Mouse (Mus musculus) frontal cortex, postnatal 10 days (tissue): ENCODE measurements around the gene Pramef20.
"Not testable (repeated sequence)": the region's sequence is repeated elsewhere in the genome, so short reads cannot be mapped to it uniquely, and the experiment has no call there.

ENCODE experiments used
- DNase-seq, 2 experiments: peaks; one replicate each; pipeline ENCODE4 v3.0.0; 2022; ENCODE audit warnings: low spot score in 2 of 2, mixed read lengths in 1 of 2

Pramef20 gene

GRCm38 (mm10) chr4:144377911-144378310, at the start of gene Pramef20:
Pramef20 (minus strand) TSS chr4:144377933.
- DNase-seq, result no peak

GRCm38 (mm10) chr4:144424590-144424989, 46.9 kb upstream of the Pramef20 start:
- DNase-seq, result no peak

DNA sequence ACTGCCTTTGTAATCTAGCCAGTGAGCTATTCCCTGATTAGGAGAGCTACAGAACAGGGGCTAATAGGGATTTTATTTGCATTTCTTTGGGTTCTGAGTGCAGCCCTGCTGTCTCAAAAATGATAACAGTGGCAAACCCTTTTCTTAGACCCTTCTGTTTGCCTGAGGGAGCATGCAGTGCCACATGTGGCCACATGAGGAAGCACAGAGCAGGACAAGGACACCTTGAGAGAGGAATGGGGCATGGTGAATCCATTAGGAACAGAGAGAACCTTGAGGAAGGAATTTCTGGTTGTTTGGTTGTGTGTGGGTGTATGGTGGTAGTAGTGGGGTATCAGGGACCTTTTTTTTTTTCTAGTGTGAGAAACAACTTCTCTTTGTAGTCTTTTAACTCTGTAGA, 42.9 kb upstream of the Pramef20 start:
- DNase-seq, result no peak

DNA sequence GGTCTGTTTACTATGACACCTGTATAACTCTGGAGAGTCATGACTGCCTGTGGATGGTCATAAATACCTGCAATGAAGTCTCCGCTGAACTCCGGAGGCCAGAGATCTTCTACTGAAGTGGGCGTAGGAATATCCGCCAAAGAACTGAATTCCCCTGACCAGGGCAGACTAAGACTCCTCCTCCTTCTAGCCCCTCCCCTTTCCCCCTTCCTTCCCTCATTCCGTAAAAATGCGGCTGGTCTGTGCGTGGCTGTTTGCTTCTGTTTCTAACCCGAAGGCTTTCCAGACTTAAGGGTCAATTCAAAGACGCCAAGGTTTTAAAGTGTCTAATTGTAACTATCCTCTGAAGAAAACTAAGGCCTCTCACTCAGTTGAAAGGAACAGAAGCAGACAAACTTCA, 30.6 kb upstream of the Pramef20 start, which contains the start of gene Pramef12:
Gene Pramef12, minus strand, starts transcription at position 175 of the 400 bp plus-strand sequence.
- DNase-seq, result no peak

DNA sequence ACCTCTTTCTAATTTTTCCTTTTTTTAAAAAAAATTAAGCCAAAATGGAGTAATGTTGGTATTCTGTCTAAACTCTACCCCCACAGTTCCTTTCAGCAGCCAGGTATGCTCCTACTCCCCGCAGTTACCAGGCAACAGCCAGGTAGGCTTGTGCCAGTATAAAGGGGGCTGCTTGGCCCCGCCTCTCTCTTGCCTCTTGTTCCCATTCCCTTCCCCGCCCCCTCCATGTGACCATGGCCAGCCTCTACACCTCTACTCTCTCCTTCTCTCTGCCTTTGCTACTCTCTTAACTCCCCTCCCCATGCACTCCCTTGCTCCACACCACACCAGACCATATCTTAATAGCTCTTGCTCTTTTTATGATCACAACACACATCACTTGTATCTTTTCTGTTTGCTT, 28.5 kb upstream of the Pramef20 start:
- DNase-seq, result no peak

DNA sequence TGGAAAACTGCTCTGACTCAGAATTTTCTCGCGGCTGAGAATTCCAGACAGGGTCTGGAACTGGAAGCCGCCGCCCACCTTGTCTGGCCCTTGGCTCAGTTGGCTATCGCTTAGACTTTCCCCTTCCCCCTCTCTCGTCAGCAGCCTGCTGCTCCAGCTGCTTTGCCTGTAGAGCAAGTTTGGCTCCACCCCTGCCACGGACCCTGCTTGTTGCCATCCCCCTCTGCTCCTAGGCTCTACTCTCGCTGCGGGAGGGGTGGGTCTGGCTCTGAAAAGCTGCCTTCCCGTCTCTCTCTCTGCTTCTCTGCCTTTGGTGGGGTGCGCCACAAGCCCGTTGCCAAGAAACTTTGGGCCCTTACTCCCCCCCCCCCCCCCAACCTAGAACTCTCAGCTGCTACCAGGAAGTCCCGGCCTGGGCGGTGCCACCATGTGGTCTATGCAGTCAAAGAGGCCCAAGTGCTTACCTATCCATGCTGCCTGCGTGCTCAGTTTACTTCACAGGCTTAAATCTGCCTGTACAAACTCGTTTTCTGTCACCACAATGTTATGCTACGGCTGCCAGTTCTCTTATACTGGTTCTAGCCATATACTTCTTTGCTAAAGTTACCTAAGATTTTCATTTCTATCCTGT, 26.8 kb upstream of the Pramef20 start:
- no peak for DNase-seq

GRCm38 (mm10) chr4:144402712-144403111, 25.0 kb upstream of the Pramef20 start:
- DNase-seq, result no peak

- no peak for DNase-seq
Observed at GRCm38 (mm10) chr4:144396316-144396715, 18.6 kb upstream of the Pramef20 start.

- DNase-seq, result not testable (repeated sequence)
Observed at GRCm38 (mm10) chr4:144357642-144358041, 20.1 kb downstream of the Pramef20 start, which contains the start of gene Gm13119. Gm13119 (plus strand) TSS chr4:144357942.

- not testable (repeated sequence) for DNase-seq
Observed at GRCm38 (mm10) chr4:144335856-144336255, 41.9 kb downstream of the Pramef20 start.

DNA sequence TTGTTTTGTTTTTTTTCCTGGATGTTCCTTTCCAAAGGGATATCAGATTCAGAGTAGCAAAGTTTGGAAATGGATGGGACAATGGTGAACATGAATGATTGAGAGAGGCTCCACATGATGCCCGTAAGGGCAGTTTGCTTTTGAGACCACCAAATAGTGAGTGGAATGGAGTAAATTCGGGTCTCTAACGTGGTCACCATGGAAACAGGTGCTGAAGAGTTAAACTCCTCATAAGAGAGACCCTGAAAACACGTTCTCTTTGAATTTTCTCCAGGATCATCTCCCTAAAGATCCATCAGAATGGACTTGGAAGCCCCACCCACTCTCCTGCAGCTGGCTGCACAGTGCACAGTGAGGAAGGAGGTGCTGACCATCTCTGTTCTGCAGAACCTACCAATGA, 47.8 kb downstream of the Pramef20 start, which contains the start of gene Gm13128:
Gene Gm13128, plus strand, starts transcription at position 301 of the 400 bp plus-strand sequence.
- not testable (repeated sequence) for DNase-seq
